Mouse (Mus musculus) stomach, postnatal 0 days (tissue): ENCODE data around the gene Kat14.

ENCODE experiments used
- CTCF ChIP-seq: IDR thresholded peaks from 2 replicates; pipeline ENCODE4 v1.5.1; 2016; ENCODE audit warnings: antibody characterized with exemption, low read depth, mild to moderate bottlenecking, moderate library complexity
- EP300 ChIP-seq: optimal IDR thresholded peaks from 2 replicates; pipeline ENCODE3; 2016; ENCODE audit warnings: antibody characterized with exemption

DNA sequence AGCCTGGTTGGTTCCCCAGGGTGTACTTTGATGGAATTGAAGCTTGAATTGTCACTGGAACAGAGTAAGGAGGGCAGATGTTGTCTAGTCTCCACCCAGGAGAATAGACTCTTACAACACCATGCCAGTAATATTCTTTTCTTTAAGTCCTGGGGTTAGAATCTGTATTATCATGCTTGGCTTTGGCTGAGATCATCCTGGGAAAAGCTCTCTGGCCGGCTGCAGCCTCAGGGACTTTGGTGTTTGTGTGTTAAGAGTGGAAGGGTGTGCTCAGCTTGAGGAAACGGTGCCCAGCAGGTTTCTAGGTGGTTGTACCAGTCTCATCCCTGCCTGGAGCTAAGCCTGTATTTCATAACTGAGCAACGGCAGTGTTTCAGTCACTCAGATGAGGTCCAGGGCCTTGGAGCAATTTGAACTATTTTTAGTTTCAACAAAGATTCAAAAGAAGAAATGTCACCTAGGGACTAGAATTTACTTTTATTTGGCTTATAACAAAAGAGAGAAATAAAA lies 70.5 kb downstream of the Kat14 start:
- TF ChIP-seq CTCF: no peak
- no peak for TF ChIP-seq EP300
